Mouse (Mus musculus) heart, embryonic 11.5 days (tissue): ENCODE results near the gene Nav3. TPM values are rescaled to one million over a fixed set of nuclear protein-coding genes. Genes with fewer than 3 reads are reported as not detected.

Source experiments
- ATAC-seq: fragments of 200-750 bp; cut with Nextera tagmentation; replicated peaks from 2 replicates; pipeline ENCODE4 v1.8.0; 2017; ENCODE audit warnings: moderate library complexity; ENCODE audit not compliant: insufficient number of reproducible peaks, low FRiP score, low TSS enrichment
- H3K27ac ChIP-seq: fragments of 300-500 bp; sonication (generic); 2 replicates; pipeline ENCODE4 v1.5.1; 2014; ENCODE audit warnings: mild to moderate bottlenecking, low read depth, low read length
- H3K27me3 ChIP-seq: fragments of 300-500 bp; sonication (generic); 2 replicates; pipeline ENCODE4 v1.6.1; 2014; ENCODE audit warnings: mild to moderate bottlenecking, low read length, mixed read lengths; ENCODE audit not compliant: control insufficient read depth, insufficient read depth
- H3K36me3 ChIP-seq: fragments of 300-500 bp; sonication (generic); 2 replicates; pipeline ENCODE4 v1.6.1; 2014; ENCODE audit warnings: mild to moderate bottlenecking, low read length, moderate library complexity, mixed read lengths; ENCODE audit not compliant: control insufficient read depth, insufficient read depth
- H3K4me1 ChIP-seq: fragments of 300-500 bp; sonication (generic); 2 replicates; pipeline ENCODE4 v1.6.1; 2014; ENCODE audit warnings: low read length; ENCODE audit not compliant: control insufficient read depth, insufficient read depth
- H3K4me2 ChIP-seq: fragments of 300-500 bp; sonication (generic); 2 replicates; pipeline ENCODE4 v1.6.1; 2014; ENCODE audit warnings: mild to moderate bottlenecking, moderate library complexity
- H3K4me3 ChIP-seq: fragments of 300-500 bp; sonication (generic); 2 replicates; pipeline ENCODE4 v1.5.1; 2014; ENCODE audit warnings: low read depth, low read length
- H3K9ac ChIP-seq: fragments of 300-500 bp; sonication (generic); 2 replicates; pipeline ENCODE4 v1.6.1; 2014; ENCODE audit warnings: mild to moderate bottlenecking, low read depth, low read length, moderate library complexity
- H3K9me3 ChIP-seq: fragments of 300-500 bp; sonication (generic); replicated peaks from 2 replicates; pipeline ENCODE4 v1.6.1; 2016; ENCODE audit warnings: low read length; ENCODE audit not compliant: control insufficient read depth
- WGBS: fragments of 180-500 bp; shearing (Covaris S2); extraction: QIAGEN DNeasy Blood & Tissue Kit; methylation state at CpG from one replicate; pipeline ENCODE4 v1.1.7; 2014; ENCODE audit not compliant: insufficient replicate concordance; 5-methylcytosine and 5-hydroxymethylcytosine counted together
- polyA plus RNA-seq: library from polyadenylated mRNA; unstranded; fragments of >200 nt; fragmentation: Nextera tagmentation; extraction: Ambion mirVana; gene quantifications from 2 replicates; pipeline ENCODE4 v1.2.1, GENCODE M21; 2014

Gene Nav3
- polyA plus RNA-seq, 1 experiment from 2014 or later, result 1.9 TPM

DNA sequence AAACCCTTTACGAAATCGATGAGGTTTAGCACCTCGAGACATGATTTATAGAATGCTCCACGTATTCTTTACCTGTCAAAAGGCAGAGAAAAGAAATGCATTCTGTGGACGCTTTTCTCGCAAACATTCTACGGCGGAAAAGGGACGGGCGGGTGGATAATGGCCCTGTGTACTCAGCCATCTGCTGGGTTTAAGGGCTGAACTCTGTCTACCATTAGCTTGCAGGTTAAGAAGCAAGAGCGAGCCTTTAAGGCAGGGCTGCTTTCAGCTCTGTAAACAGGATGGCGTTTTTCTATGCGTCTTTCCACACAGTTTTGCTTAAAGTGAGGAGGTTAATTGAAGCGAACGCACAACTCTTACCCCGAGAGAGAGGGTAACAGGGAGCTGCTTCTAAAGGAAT lies 818.3 kb downstream of the Nav3 start:
- Histone ChIP-seq H3K27ac (no peak overlapping the region), H3K4me1 (no peaks in the 10 kb centered on the region), H3K27me3 (no peaks in the 10 kb centered on the region), H3K36me3 (no peaks in the 10 kb centered on the region), H3K9ac (no peak overlapping the region), H3K4me2 (no peak overlapping the region), H3K4me3 (no peak overlapping the region), H3K9me3 (no peaks in the 10 kb centered on the region)
- ATAC-seq, result no peak
- 79% methylated on average over 16 of the region's 16 CpGs for WGBS
